Mouse (Mus musculus): ENCODE data around the gene Gpx4. TPM values are rescaled to one million over a fixed set of nuclear protein-coding genes. Genes with fewer than 3 reads are reported as not detected.
"Not testable (repeated sequence)": the region's sequence is repeated elsewhere in the genome, so short reads cannot be mapped to it uniquely, and the experiment has no call there.

Gene Gpx4
- polyA plus RNA-seq, 1 experiment from 2014 or later, result 946 TPM

DNA sequence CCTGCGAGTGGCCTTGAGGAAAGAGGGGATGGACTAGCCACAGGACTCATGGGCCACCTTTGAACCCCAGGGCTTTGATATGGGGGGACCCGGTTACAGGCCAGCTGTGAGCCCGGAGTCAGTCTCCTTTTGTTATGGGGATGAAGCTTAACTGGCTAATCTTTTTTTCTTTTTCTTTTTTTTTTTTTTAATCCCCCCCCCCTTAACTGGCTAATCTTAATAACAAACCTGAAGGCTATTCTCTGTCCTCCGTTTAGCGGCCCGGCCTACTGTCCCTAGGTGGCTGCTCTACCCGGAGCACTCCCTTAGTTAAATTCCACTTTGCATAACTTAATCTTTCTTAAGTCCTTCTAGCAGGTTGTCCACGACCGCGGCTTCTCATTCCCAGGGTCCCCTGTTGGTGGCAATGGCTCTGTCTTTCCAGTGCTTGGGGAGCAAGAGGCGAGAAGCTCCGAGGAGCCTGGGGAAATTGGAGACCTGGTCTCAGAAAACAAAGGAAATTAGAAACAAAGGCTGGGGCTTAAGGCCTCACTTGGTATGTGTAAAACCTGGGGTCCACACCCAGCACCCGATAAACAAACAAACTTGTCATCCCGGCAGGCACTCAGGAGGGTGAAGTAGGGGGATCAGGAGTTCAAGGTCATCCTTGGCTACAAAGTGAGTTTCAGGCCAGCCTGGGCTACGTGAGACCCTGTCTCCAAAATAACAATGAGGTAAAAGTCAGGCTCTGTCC, 4.1 kb downstream of the Gpx4 start:
- Histone ChIP-seq H3K36me3 (ENCODE audit: insufficient read depth, low read length) (peaks cover 5% of the 10 kb centered on the region; the same call in 1 of the 2 replicates), H3K4me3 (replicated peaks; ENCODE audit: low read depth, low read length) (no peak overlapping the region), H3K27me3 (ENCODE audit: insufficient read depth, low read length) (no peaks in the 10 kb centered on the region), H3K27ac (peak overlapping the region; percentile 88), H3K4me2 (ENCODE audit: low read length) (no peak overlapping the region), H3K9me3 (replicated peaks; ENCODE audit: low read length) (no peaks in the 10 kb centered on the region), H3K4me1 (replicated peaks; ENCODE audit: insufficient read depth, low read length) (peaks cover 25% of the 10 kb centered on the region), H3K9ac (ENCODE audit: low read depth, low read length) (peak overlapping the region; percentile 10; the same call in 1 of the 2 replicates)
- no peak for TF ChIP-seq CTCF (IDR thresholded peaks at IDR 0.05; ENCODE audit: low read depth)
- ATAC-seq (replicated peaks; ENCODE audit: low FRiP score, low read depth) (no peak), DNase-seq (ENCODE audit: low spot score) (no peak)
- WGBS, result 33% methylated on average over 15 of the region's 15 CpGs

DNA sequence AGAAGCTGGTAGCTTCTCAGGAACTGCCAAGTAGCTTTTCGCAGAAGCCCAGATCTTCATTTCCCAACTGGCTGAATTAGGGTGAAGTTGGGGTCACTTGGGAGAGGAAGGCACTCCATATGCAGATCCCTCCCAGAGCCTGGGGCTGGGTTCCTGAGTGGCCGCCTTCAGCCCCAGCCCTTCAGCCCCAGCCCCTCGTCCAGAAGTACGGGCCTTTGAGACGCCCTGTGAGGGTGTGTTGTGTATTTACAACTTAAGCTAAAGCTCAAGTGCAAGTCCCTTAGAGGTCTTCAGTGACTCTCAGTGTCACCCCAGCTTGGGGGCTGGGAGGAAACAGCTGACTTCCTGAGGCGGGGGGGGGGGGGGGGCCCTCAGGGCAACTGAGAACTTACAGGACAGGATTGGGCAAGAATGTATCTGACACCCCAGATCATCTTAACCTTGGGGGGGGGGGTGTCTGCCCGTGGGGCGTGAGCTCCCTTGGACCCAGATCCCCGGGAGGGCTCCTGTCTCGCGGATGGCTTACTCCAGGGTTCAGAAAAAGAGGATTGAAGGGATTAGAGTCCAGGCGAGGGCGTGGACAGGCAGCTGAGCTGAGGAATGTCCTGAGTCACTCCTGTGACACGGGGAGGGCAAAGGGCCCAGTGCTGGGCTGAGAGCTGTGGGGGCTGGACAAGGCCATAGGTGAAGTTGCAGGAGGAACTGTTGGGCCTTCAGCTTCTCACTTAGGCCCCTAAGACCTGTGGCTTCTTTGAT, 4.8 kb downstream of the Gpx4 start:
- peak; percentile 37 for ATAC-seq (replicated peaks; ENCODE audit: low FRiP score, low read depth)
- no peak overlapping the region for H3K4me2 ChIP-seq (ENCODE audit: low read length)
- H3K27me3 ChIP-seq (ENCODE audit: insufficient read depth, low read length), result no peaks in the 10 kb centered on the region
- WGBS, result 35% methylated on average over 14 of the region's 14 CpGs
- H3K36me3 ChIP-seq (ENCODE audit: insufficient read depth, low read length), result peaks cover 6% of the 10 kb centered on the region; the same call in 1 of the 2 replicates
- peak overlapping the region; percentile 88 for H3K27ac ChIP-seq
- H3K4me1 ChIP-seq (replicated peaks; ENCODE audit: insufficient read depth, low read length), result peaks cover 25% of the 10 kb centered on the region
- peak; percentile 71 for DNase-seq (ENCODE audit: low spot score)
- peak overlapping the region; percentile 10; the same call in 1 of the 2 replicates for H3K9ac ChIP-seq (ENCODE audit: low read depth, low read length)
- no peak for TF ChIP-seq CTCF (IDR thresholded peaks at IDR 0.05; ENCODE audit: low read depth)
- no peaks in the 10 kb centered on the region for H3K9me3 ChIP-seq (replicated peaks; ENCODE audit: low read length)
- H3K4me3 ChIP-seq (replicated peaks; ENCODE audit: low read depth, low read length), result no peak overlapping the region

DNA sequence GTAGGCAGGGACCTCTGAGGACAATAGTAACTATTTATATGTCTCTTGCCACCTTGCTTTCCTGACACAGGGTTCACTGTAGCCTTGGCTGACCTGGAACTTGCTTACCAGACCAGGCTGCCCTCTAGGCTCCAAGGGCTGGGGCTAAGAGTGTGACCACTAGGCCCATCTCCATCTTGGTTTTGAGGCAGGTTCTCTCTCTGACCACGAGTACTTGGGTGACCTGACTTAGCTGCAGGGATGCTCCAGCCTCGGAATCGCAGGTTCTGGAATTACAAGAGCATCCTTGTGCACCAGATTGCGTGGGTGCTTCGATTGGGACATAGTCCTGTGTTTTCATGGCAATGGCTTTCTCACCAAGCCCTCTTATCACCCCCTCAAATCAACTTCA, 5.4 kb downstream of the Gpx4 start:
- Histone ChIP-seq H3K4me3 (replicated peaks; ENCODE audit: low read depth, low read length) (no peak overlapping the region), H3K27me3 (ENCODE audit: insufficient read depth, low read length) (no peaks in the 10 kb centered on the region), H3K9me3 (replicated peaks; ENCODE audit: low read length) (no peaks in the 10 kb centered on the region), H3K4me1 (replicated peaks; ENCODE audit: insufficient read depth, low read length) (peaks cover 25% of the 10 kb centered on the region), H3K36me3 (ENCODE audit: insufficient read depth, low read length) (peaks cover 11% of the 10 kb centered on the region; the same call in 1 of the 2 replicates), H3K27ac (peak overlapping the region; percentile 88), H3K9ac (ENCODE audit: low read depth, low read length) (0 out of 2 replicates have a peak overlapping the region, but pooled peaks have one; percentile 10), H3K4me2 (ENCODE audit: low read length) (no peak overlapping the region)
- ATAC-seq (replicated peaks; ENCODE audit: low FRiP score, low read depth), result no peak
- no peak for TF ChIP-seq CTCF (IDR thresholded peaks at IDR 0.05; ENCODE audit: low read depth)
- DNase-seq (ENCODE audit: low spot score), result no peak
- WGBS, result 85% methylated on average over 5 of the region's 5 CpGs

DNA sequence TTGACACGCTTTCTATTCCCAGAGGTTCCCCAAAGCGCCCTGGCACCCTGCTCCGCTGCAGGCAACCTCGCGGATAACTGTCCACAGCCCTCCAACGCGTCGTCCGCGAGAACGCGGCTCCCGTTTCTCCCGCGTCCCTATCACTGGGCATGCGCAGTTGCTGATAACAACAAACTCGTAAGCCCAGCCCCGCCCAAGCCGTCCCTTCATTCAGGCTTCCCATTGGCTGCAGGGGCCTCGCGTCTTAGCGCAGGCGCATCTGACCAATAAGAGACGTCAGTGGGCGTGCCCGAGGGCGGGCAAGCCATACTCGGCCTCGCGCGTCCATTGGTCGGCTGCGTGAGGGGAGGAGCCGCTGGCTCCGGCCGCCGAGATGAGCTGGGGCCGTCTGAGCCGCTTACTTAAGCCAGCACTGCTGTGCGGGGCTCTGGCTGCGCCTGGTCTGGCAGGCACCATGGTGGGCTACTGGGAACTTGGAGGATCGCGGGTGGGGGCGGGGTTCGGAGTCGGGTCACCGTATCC, 6.4 kb downstream of the Gpx4 start:
- peak overlapping the region; percentile 100 for H3K27ac ChIP-seq
- peak overlapping the region; percentile 71 for H3K4me3 ChIP-seq (replicated peaks; ENCODE audit: low read depth, low read length)
- under 1% methylated on average over 47 of the region's 47 CpGs for WGBS
- no peaks in the 10 kb centered on the region for H3K9me3 ChIP-seq (replicated peaks; ENCODE audit: low read length)
- H3K9ac ChIP-seq (ENCODE audit: low read depth, low read length), result peak overlapping the region; percentile 96
- H3K36me3 ChIP-seq (ENCODE audit: insufficient read depth, low read length), result peaks cover 21% of the 10 kb centered on the region
- H3K4me2 ChIP-seq (ENCODE audit: low read length), result peak overlapping the region; percentile 71
- DNase-seq (ENCODE audit: low spot score) (peak; percentile 100), ATAC-seq (replicated peaks; ENCODE audit: low FRiP score, low read depth) (peak; percentile 93)
- H3K4me1 ChIP-seq (replicated peaks; ENCODE audit: insufficient read depth, low read length), result peaks cover 25% of the 10 kb centered on the region
- TF ChIP-seq CTCF (IDR thresholded peaks at IDR 0.05; ENCODE audit: low read depth), result no peak
- H3K27me3 ChIP-seq (ENCODE audit: insufficient read depth, low read length), result no peaks in the 10 kb centered on the region

DNA sequence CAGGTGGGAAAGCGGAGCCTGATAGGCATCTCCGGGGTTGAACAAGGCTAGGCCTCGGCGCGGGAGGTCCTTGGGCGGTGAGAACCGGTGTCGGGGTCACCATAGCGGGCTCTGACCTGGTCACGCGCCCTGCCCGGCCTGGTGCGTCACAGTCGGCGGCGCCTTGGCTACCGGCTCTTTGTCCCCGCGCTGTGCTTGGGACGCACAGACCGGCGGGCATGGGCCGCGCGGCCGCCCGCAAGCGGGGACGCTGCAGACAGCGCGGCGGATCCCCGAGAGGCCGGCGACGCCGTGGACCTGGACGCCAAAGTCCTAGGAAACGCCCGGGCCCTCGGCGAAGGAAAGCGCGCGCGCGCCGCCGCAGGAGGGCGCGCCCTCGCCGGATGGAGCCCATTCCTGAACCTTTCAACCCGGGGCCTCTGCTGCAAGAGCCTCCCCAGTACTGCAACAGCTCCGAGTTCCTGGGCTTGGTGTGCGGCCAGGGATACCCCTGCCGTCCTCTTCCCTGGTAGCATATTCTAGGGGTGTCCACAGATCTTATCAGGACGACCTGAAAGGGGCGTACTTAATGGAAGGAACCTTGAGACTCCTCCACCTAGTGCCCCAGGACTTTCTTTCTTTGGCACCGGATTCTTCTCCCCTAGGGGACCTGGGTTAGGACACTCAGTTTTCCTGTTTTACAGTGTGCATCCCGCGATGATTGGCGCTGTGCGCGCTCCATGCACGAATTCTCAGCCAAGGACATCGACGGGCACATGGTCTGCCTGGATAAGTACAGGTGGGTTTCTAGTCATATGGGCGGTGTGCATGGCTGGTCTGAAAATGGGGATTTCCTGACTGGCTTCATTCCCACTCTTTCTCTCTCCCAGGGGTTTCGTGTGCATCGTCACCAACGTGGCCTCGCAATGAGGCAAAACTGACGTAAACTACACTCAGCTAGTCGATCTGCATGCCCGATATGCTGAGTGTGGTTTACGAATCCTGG, 7.2 kb downstream of the Gpx4 start:
- no peaks in the 10 kb centered on the region for H3K27me3 ChIP-seq (ENCODE audit: insufficient read depth, low read length)
- DNase-seq (ENCODE audit: low spot score) (peak; percentile 88), ATAC-seq (replicated peaks; ENCODE audit: low FRiP score, low read depth) (peak; percentile 65)
- peak; percentile 52 for TF ChIP-seq CTCF (IDR thresholded peaks at IDR 0.05; ENCODE audit: low read depth)
- H3K9me3 ChIP-seq (replicated peaks; ENCODE audit: low read length), result no peaks in the 10 kb centered on the region
- WGBS, result under 1% methylated on average over 77 of the region's 77 CpGs
- H3K4me2 ChIP-seq (ENCODE audit: low read length), result peak overlapping the region; percentile 71
- peaks cover 26% of the 10 kb centered on the region for H3K36me3 ChIP-seq (ENCODE audit: insufficient read depth, low read length)
- H3K4me3 ChIP-seq (replicated peaks; ENCODE audit: low read depth, low read length), result peak overlapping the region; percentile 71
- H3K4me1 ChIP-seq (replicated peaks; ENCODE audit: insufficient read depth, low read length), result peaks cover 25% of the 10 kb centered on the region
- peak overlapping the region; percentile 96 for H3K9ac ChIP-seq (ENCODE audit: low read depth, low read length)
- peak overlapping the region; percentile 100 for H3K27ac ChIP-seq

DNA sequence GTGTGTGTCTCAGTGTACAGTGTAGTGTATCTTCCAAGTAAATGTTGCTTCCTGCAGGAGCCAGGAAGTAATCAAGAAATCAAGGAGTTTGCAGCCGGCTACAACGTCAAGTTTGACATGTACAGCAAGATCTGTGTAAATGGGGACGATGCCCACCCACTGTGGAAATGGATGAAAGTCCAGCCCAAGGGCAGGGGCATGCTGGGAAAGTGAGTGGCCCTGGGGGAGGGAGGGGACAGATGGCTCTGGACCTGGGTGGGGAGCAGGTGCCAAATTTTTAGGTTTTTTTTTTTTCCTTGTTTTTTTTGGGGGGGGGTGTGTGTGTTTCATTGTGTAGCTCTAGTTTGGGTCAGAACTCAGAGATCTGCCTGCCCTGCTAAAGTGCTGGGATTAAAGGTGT, 7.9 kb downstream of the Gpx4 start:
- Histone ChIP-seq H3K4me1 (replicated peaks; ENCODE audit: insufficient read depth, low read length) (peaks cover 25% of the 10 kb centered on the region), H3K4me2 (ENCODE audit: low read length) (peak overlapping the region; percentile 71), H3K27ac (peak overlapping the region; percentile 100; the same call in 1 of the 2 replicates), H3K9ac (ENCODE audit: low read depth, low read length) (peak overlapping the region; percentile 96), H3K4me3 (replicated peaks; ENCODE audit: low read depth, low read length) (peak overlapping the region; percentile 71), H3K36me3 (ENCODE audit: insufficient read depth, low read length) (peaks cover 27% of the 10 kb centered on the region)
- ATAC-seq (replicated peaks; ENCODE audit: low FRiP score, low read depth); H3K9me3 ChIP-seq (replicated peaks; ENCODE audit: low read length); H3K27me3 ChIP-seq (ENCODE audit: insufficient read depth, low read length); DNase-seq (ENCODE audit: low spot score): not testable (repeated sequence)
- WGBS, result 9% methylated on average over 3 of the region's 3 CpGs

Data from kidney, postnatal 0 days (tissue).